Mouse (Mus musculus) ES-E14 (cell line): ENCODE measurements at regions not wholly inside any gene's neighbourhood (a gene's known extent, or its start where the extent isn't known, plus 50 kb on each side); places are given as distances from the start of the nearest gene placed in this dataset.

Source experiments
- CHD2 ChIP-seq: IDR thresholded peaks from 2 replicates; pipeline ENCODE4 v1.6.1; 2014; ENCODE audit warnings: mild to moderate bottlenecking, low read depth, low read length, inconsistent platforms
- HCFC1 ChIP-seq: IDR thresholded peaks from 2 replicates; pipeline ENCODE4 v1.6.1; 2012; ENCODE audit warnings: low read length, inconsistent platforms, borderline replicate concordance; ENCODE audit not compliant: insufficient read depth
- MAFK ChIP-seq: IDR thresholded peaks from 2 replicates; pipeline ENCODE4 v1.6.1; 2014; ENCODE audit warnings: mild to moderate bottlenecking, low read depth, low read length, inconsistent platforms; ENCODE audit not compliant: insufficient read depth
- ZC3H11A ChIP-seq: IDR thresholded peaks from 2 replicates; pipeline ENCODE4 v1.6.1; 2012; ENCODE audit warnings: low read depth, mild to moderate bottlenecking, inconsistent platforms, low read length, borderline replicate concordance
- ZNF384 ChIP-seq: IDR thresholded peaks from 2 replicates; pipeline ENCODE4 v1.6.1; 2012; ENCODE audit warnings: low read depth, low read length, inconsistent platforms

- TF ChIP-seq ZNF384 (no peak), MAFK (no peak), HCFC1 (no peak), ZC3H11A (no peak), CHD2 (no peak)
These were observed 117.9 kb upstream of the Otx2 start for GRCm38 (mm10) chr14:48791507-48791906.
